Mouse (Mus musculus) adrenal gland, adult 18-20 months (tissue): ENCODE measurements around the gene Gm3633. TPM values are rescaled to one million over a fixed set of nuclear protein-coding genes. Genes with fewer than 3 reads are reported as not detected.
"Not testable (repeated sequence)": the region's sequence is repeated elsewhere in the genome, so short reads cannot be mapped to it uniquely, and the experiment has no call there.

Experiments used
- DNase-seq, 2 experiments: peaks; one replicate each; pipeline ENCODE4 v3.0.0; 2021 to 2022; ENCODE audit warnings: low spot score in 2 of 2
- long read RNA-seq, 2 experiments: library from polyadenylated mRNA; stranded (forward); transcript quantifications; one replicate each; pipeline ENCODE4 v2.0.0; 2021
- microRNA-seq, 2 experiments: library from miRNA; unstranded; fragments of <30 nt; microRNA quantifications; one replicate each; pipeline ENCODE4 v1.2.0; 2021; ENCODE audit warnings: borderline number of aligned reads in 2 of 2
- total RNA-seq, 2 experiments: library from RNA; stranded (reverse); gene quantifications; 1 replicate in 1 of 2; 2 replicates in 1 of 2; pipeline ENCODE4 v1.2.3; 2021

The Gm3633 gene
- not detected for total RNA-seq
- long read RNA-seq, experiment 1 = 0 reads
- long read RNA-seq, experiment 2 = 0 reads

GRCm38 (mm10) chr14:42641817-42642216 lies at the start of gene Gm3633:
Gene Gm3633, minus strand, starts transcription at chr14:42641917.
- not testable (repeated sequence) for DNase-seq

- DNase-seq = not testable (repeated sequence)
Observed at GRCm38 (mm10) chr14:42655638-42656037, 13.9 kb upstream of the Gm3633 start, which contains the start of gene Gm10378. Gene Gm10378, plus strand, starts transcription at chr14:42655938.

- not testable (repeated sequence) for DNase-seq
Observed at GRCm38 (mm10) chr14:42599782-42600181, 41.9 kb downstream of the Gm3633 start, which contains the start of gene Gm17124. Gene Gm17124, minus strand, starts transcription at chr14:42599882.

Small RNAs within 50 kb of the gene (microRNA-seq; reads per million reads assigned to microRNA genes)
- 0 reads per million in 2 experiments for gene Gm23620
- gene Gm25228 = 0 reads per million in 2 experiments

Other genes starting within 250 kb of the Gm3633 start
- gene Gm8005, start 202.2 kb downstream of the Gm3633 start, total RNA-seq = not detected
- not detected for gene Gm8011, start 178.0 kb downstream of the Gm3633 start, total RNA-seq
- gene Gm8020, start 139.6 kb downstream of the Gm3633 start, total RNA-seq = not detected
- not detected for gene Gm8024, start 117.6 kb downstream of the Gm3633 start, total RNA-seq
- not detected for gene Gm17124, start 42.0 kb downstream of the Gm3633 start, total RNA-seq
- gene Gm10378, start 14.0 kb upstream of the Gm3633 start, total RNA-seq = not detected
- not detected for gene Gm3015, start 126.9 kb upstream of the Gm3633 start, total RNA-seq
- gene Gm10377, start 156.1 kb upstream of the Gm3633 start, total RNA-seq = not detected
- not detected for gene Gm21977, start 211.6 kb upstream of the Gm3633 start, total RNA-seq